Mouse (Mus musculus): ENCODE data around the gene Dynlrb2. TPM values are rescaled to one million over a fixed set of nuclear protein-coding genes. Genes with fewer than 3 reads are reported as not detected.

The Dynlrb2 gene
- total RNA-seq (2022): 1 to 10 TPM; 1.7 to 5.1 (median 2.7) TPM

DNA sequence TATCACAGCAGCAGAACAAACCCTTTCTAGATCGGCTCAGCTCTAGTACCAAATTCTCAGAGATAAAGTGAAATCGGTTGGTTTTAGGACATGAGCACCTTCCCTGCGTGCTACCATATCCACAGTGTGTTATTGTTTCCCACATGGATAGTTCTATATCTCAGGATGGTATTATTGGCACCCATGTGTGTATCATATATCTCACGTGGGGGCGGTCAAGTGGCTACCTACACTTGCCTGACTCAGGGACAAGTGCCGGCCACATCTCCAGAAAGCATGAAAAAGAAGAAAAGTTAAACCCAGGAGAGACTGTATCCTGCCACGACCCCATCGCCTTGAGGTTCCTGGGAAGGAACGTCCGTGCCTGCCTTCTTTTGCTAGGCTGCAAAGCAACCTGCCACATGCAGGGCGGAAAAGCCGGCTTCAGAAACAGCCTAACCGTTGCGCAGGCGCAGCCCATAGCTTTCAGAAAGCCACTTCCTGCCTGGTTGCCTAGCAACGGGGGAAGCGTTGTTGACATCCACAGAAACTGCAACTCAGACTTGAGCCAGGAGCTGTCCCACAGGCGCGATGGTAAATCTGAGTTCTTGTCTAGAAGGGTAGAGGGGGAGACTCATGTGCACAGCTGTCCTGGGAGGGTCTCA is at the start of gene Dynlrb2:
Gene Dynlrb2, plus strand, starts transcription at position 498 of the 644 bp plus-strand sequence.
- DNase-seq (ENCODE audit: low spot score in 2 of 2): peak; percentile 68 to 93

DNA sequence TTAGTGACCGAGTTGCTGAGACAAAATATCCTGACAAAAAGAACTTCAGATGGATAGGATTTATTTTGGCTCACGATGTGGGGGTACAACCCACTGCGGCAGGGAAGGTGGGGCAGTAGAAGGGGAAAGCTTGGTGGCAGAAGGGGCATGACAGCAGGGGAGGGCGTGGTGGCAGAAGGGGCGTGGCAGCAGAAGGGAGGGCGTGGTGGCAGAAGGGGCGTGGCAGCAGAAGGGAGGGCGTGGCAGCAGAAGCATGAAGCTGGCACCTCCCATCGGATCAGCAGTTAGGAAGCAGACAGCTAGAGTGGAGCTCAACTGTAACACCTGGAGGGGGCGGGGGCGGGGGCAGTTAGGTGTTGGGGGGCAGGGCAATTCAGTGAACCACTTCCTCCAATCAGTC is 46.2 kb upstream of the Dynlrb2 start:
- DNase-seq (ENCODE audit: low spot score in 2 of 2): no peak

DNA sequence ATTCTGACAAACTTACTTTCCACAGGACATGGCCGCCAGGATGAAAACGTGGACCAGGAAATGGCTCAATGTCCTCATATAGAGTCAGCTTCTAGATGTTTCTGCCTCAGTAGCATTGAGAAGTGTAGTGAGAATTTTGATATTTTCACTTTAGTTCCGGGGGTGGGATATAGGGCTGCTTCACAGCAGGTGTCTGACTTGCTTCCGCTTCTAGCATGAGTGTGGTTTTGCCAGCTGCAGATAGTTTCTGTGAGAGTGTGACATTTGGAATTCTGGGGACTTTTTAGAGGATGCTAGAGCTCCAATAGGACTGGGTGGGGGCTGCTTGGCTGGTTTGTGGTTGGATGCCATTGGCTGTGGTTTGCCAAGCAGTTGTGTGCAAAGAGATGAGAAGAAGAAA is 43.3 kb upstream of the Dynlrb2 start:
- DNase-seq (ENCODE audit: low spot score in 2 of 2): no peak

DNA sequence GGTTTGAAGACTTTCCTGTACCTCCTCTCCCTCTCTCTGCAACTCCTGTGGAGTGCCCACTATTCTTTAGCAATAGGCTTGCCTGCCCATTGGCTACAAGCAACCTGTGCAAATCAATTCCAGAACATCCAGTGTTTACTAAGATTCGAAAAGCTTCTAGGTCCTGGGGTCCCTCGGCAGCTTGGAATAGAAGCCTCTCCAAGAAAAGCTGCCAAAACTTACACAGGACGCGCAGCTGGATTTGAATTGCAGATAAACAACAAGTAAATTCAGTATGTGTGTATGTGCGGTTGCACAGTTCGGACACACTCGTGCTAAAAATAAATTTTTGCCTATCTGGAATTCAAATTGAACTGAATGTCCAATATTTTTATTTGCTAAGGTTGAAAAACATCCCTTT is 38.2 kb upstream of the Dynlrb2 start:
- DNase-seq (ENCODE audit: low spot score in 2 of 2): no peak

DNA sequence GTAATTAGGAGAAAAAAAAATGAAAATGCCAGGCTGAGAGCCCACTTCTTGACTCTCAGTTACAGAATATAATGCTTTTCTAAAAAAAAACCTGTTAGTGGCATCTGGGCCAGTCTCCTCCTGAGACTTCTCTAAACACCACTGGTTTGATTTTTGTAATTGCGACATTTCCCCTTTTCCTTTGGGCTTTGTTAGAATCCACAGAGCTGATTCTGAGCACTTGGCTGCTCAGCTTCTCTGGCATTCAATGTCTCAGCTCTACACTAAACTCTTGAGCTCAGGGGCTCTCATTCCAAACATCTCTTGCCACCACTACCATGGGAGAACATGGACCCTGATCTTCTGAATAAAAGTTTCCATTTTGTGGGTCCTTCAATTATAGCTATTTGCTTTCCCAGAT is 37.7 kb upstream of the Dynlrb2 start:
- DNase-seq (ENCODE audit: low spot score in 2 of 2): no peak

DNA sequence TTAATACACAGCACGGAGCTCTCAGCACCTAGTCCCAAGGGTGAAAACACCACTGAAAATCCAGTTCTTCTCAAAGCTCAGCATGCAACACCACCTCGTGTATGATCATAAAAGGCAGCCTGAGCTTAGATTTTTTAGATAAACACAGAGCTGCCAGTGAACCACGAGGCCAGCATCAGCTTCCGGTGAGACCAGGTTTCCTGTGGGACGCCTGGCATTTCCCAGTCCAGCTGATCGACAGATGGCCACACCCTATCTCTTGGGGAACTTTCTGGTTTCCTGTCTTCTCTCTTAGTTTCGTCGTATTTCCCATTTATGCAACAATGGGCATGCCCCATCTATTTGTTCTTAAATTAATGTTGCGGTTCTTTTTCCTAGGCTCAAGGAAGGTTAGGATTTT is 26.8 kb upstream of the Dynlrb2 start:
- DNase-seq (ENCODE audit: low spot score in 2 of 2): no peak

DNA sequence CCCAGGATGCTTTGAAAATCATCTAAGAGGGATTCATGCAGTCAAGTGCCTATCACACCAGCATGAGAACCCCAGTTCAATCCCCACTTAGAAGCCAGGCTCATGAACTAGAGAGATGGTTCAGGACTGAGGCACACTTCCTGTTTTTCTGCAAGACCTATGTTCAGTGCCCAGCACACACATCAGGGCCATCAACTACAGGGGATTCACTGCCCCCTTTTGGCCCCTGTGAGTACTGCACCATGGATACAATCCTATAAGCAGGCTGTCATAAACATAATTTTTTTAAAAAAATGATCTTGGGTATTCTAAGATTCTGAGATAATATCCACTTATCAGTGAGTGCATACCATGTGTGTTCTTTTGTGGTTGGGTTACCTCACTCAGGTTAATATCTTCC is 26.1 kb upstream of the Dynlrb2 start:
- no peak for DNase-seq (ENCODE audit: low spot score in 2 of 2)

DNA sequence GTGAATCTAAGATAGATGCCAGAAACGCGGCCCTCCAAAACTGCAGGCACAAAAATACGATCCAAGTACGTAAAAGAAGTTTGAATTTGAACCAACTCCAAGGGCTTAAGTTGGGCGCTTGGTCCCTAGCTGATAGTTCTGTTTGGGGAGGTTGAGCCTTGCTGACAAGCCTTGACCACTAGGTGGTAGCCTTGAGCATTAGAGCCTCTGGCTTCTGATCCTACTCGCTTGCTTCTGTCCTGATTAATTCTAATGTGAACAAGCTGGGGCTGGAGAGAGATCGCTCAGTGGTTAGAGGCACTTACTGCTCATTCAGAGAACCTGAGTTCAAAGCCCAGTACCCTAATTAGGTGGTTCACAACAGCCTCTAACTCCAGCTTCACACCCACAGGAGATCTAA is 23.9 kb upstream of the Dynlrb2 start:
- peak in 1 of 2 experiments; percentile 24 for DNase-seq (ENCODE audit: low spot score in 2 of 2)

DNA sequence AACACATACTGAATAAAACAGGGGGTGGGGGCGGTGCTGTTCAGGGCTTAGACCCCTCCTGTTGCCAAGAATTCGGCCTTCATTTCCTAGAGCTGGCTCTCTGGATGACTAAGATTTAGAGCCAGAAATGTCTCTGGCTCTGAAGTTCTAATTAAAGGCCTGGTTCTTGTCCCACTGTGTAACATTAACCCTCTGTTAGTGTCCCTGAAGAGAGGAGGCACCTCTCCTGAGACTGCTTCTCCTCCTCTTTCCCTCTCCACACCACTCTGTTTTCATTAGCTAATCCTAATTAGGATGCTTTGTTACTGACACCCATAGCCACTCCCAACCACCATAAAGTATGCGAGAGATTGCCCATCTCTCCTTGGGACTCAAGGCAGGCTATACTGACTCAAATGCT is 22.0 kb upstream of the Dynlrb2 start:
- no peak for DNase-seq (ENCODE audit: low spot score in 2 of 2)

DNA sequence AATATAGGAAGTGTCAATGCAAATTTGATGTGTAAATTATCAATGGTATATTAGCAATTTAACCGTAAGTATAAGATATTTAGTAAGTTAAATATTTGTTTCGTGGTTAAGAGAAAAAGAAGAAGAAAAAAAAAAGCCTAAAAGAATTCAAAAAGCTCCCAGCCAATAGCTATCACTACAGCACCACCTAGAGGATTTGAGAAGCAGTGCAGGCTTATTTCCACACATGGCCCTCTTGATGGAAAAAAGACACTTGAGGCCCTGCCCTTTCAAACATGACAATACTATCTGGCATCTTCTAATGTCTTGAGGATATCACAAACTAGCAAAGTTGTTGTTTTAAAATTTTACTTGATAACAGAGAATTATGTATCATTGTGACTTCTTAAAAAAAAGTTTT is 20.7 kb upstream of the Dynlrb2 start:
- DNase-seq (ENCODE audit: low spot score in 2 of 2): no peak

DNA sequence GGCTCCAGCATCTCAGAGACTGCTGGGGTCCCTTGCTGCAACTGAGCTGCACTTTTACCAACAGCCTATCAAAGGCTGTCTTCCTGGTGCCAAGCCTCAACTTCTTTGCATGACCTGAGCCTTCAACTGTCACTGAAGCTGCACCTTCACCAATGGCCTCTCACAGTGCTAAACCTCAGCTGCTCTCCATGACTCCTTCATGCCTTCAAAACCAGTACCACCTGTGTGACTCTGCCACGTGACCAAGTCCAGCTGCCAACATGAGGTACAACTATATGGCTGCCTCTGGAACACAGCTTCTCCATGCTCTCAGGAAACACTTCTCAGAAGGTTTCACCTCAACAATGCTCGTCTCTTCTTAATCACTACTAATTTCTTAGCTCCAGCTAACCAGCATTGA is 16.2 kb upstream of the Dynlrb2 start:
- DNase-seq (ENCODE audit: low spot score in 2 of 2): no peak

DNA sequence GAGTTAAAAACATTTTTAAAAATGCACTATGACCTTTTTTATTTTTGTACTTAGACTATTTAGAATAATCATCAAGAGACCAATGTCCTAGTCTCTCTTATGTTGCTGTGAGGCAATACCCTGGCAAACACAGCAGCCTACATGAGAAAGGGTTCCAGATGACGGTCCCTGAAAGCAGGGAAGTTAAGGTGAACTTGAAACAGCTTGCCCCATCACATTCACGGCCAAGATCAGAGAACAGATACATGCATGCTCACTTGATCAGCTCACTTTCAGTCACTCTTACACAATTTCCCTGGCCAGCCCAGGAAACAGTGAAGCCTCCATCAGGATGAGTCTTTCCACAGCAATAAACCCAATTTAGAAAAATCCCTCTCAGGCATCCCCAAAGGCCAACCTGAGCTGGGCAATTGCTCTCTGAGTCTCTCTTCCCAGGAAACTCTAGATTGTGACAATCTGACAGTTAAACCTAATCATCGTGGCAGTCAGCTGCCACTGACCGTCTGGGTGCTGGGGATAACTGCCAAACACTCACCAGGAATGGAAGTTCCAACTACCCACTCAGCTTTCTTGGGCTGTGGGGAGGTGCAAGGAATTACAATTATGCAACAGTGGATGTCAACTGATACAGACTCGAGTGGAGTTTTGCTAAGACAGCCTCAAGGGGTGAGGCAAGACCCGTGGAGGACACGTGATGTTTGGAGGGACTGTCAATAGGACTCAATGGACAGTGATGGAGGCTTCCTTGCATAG is 4.5 kb upstream of the Dynlrb2 start:
- peak in 1 of 2 experiments; percentile 25 for DNase-seq (ENCODE audit: low spot score in 2 of 2)

DNA sequence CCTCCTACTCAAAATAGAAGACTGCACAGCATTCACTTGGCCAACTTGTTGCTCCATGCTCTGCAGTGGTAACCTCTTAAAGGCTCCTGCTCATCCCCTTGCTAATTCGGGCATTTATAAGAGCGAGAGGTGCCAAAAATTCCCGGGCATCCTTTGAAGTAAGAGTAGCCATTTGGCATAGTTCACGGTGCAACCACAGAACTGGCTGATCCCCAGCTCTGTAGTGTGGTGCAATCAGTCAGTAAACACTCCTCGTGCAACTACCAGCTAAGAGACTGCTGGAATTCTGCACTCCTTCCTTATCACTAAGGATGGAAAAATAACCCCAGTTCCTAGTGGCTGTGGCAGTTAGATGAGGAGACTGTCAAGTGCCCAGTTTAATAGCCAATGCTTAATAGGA is 3.9 kb downstream of the Dynlrb2 start:
- no peak for DNase-seq (ENCODE audit: low spot score in 2 of 2)

DNA sequence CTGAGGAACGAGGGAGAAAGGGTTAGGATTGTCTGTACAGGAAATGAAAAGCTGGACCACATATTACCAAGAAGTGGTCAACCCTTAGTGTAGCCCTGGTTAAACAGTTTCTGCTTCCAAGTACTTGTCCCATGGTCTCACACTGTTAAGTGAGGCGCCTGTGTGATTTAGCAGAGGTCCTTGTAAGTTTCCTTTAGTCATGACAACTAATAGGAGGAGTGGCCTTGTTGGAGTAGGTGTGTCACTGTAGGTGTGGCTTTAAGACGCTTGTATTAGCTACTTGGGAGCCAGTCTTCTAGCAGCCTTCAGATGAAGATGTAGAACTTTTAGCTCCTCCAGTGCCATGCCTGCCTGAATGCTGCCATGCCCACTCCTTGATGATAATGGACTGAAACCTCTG is 4.5 kb downstream of the Dynlrb2 start:
- DNase-seq (ENCODE audit: low spot score in 2 of 2): no peak

DNA sequence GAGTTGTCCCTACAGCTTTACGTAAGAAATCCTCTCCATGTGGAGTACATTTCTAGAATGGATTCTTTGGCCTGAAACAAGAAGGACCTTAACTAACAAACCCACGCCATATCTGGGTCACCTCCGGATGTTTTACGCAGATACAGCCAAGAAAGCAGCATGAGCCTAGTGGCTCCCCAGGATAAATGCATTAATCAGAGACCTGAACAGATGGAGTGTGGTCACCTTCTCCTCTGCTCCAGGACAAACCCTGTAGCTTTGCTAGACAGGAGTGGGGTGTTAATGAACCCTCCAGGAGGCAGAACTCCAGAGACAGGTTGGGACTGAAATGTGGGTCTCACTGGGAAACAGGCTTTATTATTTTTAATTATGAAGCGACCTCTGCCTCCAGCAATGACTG is 14.9 kb downstream of the Dynlrb2 start:
- no peak for DNase-seq (ENCODE audit: low spot score in 2 of 2)

DNA sequence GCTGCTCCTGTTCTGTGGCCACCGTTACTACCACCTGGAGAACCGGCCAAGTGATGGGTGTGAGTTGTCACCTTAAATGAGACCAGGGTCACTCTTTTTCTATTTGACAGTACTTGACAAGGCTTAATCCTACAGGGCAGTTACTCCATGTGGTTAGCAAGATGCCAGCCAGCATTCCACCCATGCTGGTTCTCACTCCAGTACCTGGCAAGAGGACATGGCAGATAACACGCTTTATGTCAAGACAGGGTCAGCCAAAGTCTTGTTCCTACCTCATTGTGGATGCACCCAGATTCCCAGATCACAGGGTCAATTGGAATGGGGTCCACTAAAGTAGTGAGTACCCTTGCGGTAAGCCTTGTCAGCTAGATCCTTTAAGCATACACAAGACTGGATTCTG is 16.4 kb downstream of the Dynlrb2 start:
- no peak for DNase-seq (ENCODE audit: low spot score in 2 of 2)

DNA sequence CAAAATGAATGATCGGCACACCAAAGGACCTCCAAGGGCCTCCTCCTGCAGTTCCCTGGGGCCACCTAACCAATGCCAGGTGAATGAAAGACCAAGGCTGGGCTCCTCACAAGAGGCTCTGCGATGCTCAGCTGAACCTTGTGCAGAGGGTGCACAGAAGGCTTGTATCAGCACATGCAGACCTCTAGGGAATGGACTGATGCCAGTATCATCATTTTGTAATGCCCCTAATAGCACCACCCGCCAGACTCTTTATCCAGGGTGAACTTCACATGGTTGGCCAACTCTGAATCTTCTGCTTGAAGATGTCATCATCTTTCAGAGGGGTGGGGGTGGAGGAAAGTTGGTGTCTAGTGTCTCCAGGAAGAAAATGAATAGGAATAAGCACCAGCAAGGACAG is 16.9 kb downstream of the Dynlrb2 start:
- no peak for DNase-seq (ENCODE audit: low spot score in 2 of 2)

DNA sequence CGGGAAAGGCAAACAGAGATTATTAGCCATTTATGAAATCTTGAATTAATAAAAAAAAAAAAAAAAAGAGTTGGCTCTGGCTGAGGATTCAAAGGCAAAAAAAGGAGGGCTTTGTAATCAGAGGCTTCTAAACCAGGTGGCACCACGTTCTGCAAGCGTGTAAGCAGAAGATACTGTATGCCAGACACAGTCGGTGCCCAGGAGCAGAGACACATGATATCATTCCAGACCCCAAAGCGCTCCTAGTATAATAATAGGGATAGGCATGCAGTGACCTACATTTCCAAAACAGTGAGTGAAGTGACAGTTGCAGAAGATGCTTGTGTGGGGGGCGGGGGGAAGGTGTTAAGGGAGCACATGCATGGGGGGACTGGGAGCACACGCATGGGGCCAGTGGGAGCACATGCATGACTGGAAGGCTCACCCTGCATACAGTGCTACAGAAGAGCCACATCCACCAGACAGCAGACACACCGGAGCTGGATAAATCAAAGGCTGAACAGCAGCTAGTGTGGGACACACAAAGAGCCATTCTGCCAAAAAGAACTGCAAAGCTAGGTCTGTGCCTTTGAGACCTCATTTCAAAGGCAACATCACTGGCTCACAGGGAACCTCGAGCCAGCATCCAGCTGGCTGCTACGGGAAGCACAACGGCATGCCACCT is 17.5 kb downstream of the Dynlrb2 start:
- no peak for DNase-seq (ENCODE audit: low spot score in 2 of 2)

DNA sequence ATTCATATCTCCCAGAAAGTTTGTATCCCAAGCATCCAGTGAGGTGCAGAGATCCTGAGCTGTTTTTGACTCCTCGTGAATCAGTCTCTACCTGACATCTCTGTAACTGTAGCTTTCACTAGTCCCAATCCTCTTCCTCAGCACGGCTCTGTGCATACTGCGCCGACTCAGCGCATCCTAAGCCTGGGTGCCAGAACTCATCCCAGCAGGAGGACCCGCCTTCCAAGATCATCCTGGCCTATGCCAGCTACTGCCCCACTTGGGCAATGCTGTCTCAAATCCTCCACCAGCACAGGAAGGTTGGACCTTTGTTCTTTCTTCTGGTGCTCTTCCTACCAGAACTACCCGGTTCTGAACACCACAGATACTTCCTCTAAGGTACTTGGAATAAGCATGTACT is 20.1 kb downstream of the Dynlrb2 start:
- DNase-seq (ENCODE audit: low spot score in 2 of 2): no peak

DNA sequence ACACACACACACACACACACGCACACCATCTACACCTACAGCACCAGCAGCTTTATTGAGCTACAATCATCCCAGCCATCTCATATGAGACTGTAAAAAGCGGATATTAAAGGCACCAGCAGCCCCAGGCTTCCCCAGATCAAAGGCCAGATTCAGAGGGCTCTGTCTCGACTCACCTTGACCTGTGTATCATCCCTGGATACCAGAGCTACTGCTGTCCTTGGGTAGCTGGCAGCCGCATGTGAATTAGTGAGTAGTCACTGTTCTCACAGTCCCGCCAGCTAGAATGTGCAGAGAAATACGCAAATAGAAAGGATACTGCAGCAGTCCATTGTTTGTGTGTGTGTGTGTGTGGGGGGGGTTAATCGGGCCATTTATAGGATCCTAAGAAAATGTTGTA is 24.0 kb downstream of the Dynlrb2 start:
- DNase-seq (ENCODE audit: low spot score in 2 of 2): no peak

DNA sequence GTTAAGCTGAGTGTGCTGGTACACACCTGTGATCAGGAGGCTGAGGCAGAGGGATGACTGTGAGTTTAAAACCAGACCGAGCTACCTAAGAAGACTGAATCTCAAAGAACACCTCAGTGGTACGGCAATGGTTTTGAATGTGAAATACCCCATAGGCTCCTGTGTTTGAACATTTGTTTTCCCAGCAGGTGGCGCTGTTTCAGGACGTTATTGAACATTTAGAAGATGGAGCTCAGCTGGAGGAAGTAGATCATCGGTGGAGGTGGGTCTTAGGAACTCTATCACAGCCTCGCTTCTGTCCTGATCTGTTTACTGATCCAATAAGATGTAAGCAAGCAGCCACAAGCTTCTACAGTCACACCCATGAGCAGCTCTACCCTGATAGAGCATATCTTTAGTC is 28.3 kb downstream of the Dynlrb2 start:
- no peak for DNase-seq (ENCODE audit: low spot score in 2 of 2)

DNA sequence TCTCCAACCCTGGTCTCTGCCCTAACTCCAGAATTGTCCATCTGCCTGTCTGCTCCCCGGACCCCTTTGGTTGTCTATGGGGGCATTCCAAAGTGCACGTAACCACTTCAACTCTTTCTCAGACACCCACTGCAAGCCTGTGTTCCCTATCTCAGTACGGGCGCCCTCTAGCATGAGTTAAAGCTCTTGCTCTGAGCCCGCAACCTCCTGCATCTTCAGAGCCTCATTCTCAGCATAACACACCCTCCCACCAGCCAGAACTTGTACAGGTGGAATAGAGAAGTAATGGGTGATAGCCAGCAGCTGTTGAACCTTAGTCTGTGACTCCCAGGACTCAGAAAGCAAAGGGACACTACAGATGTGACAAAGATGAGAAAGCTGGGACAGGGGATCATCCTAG is 32.0 kb downstream of the Dynlrb2 start:
- DNase-seq (ENCODE audit: low spot score in 2 of 2): no peak

DNA sequence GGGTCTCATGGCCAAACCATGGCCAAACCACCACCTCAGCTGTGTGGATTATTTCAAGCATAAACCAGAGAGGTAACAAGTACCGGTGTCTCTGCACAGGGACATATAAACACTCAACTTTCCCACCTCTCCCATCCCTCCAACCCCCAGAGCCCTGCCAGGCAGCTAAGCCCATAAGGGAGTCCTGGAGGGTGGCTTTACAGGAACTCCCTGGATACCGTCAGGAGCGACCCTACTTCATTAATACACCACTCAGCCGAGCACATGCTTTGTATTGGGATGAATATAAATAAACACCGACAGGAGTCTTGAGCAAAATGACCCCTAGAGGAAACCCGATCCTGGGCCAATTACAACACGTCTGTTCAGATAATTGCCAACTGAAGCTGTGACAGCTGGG is 34.0 kb downstream of the Dynlrb2 start:
- no peak for DNase-seq (ENCODE audit: low spot score in 2 of 2)

Data from left cerebral cortex, adult 8-10 months (tissue).